Mouse (Mus musculus) limb, embryonic 15.5 days (tissue): ENCODE measurements around the gene Rnf187. TPM values are rescaled to one million over a fixed set of nuclear protein-coding genes. Genes with fewer than 3 reads are reported as not detected.
A peak's percentile ranks its signal among the peaks of the same experiment; 100 is the strongest.

Source experiments
- ATAC-seq: fragments of 200-750 bp; cut with Nextera tagmentation; 2 replicates; pipeline ENCODE4 v1.8.0; 2017; ENCODE audit warnings: low read depth, moderate TSS enrichment; ENCODE audit not compliant: insufficient number of reproducible peaks, low FRiP score, low TSS enrichment
- H3K27ac ChIP-seq: fragments of 300-500 bp; sonication (generic); 2 replicates; pipeline ENCODE4 v1.5.1; 2015; ENCODE audit warnings: moderate library complexity, mild to moderate bottlenecking, inconsistent platforms
- H3K27me3 ChIP-seq: fragments of 300-500 bp; sonication (generic); 2 replicates; pipeline ENCODE4 v1.6.1; 2015; ENCODE audit warnings: inconsistent platforms
- H3K36me3 ChIP-seq: fragments of 300-500 bp; sonication (generic); 2 replicates; pipeline ENCODE4 v1.6.1; 2015; ENCODE audit warnings: inconsistent platforms
- H3K4me1 ChIP-seq: fragments of 300-500 bp; sonication (generic); 2 replicates; pipeline ENCODE4 v1.6.1; 2015; ENCODE audit warnings: inconsistent platforms
- H3K4me2 ChIP-seq: fragments of 300-500 bp; sonication (generic); 2 replicates; pipeline ENCODE4 v1.6.1; 2015; ENCODE audit warnings: mild to moderate bottlenecking, inconsistent platforms
- H3K4me3 ChIP-seq: fragments of 300-500 bp; sonication (generic); 2 replicates; pipeline ENCODE4 v1.5.1; 2015; ENCODE audit warnings: mild to moderate bottlenecking, inconsistent platforms
- H3K9ac ChIP-seq: fragments of 300-500 bp; sonication (generic); 2 replicates; pipeline ENCODE4 v1.6.1; 2015; ENCODE audit warnings: inconsistent platforms
- H3K9me3 ChIP-seq: fragments of 300-500 bp; sonication (generic); 2 replicates; pipeline ENCODE4 v1.6.1; 2016; ENCODE audit warnings: inconsistent platforms
- WGBS: fragments of 180-500 bp; shearing (Covaris S2); methylation state at CpG from one replicate; pipeline ENCODE4 v1.1.7; 2015; 5-methylcytosine and 5-hydroxymethylcytosine counted together
- polyA plus RNA-seq: library from polyadenylated mRNA; unstranded; fragments of >200 nt; fragmentation: Nextera tagmentation; extraction: Ambion mirVana; gene quantifications from 2 replicates; pipeline ENCODE4 v1.2.1, GENCODE M21; 2015

Gene Rnf187
- polyA plus RNA-seq, 1 experiment from 2014 or later = 230 TPM

- Histone ChIP-seq H3K27me3 (no peaks in the 10 kb centered on the region), H3K4me3 (peak within 1 kb of the TSS; percentile 98)
- peak; percentile 54; the same call in 1 of the 2 replicates for ATAC-seq
Observed at GRCm38 (mm10) chr11:58978027-58978705, 39.5 kb upstream of the Rnf187 start, which contains the start of gene Trim11. Gene Trim11 (plus strand): TSS chr11:58978093.

GRCm38 (mm10) chr11:58977607-58978026 lies 38.9 kb upstream of the Rnf187 start:
- WGBS = under 1% methylated on average over 21 of the region's 21 CpGs
- Histone ChIP-seq H3K9ac (peak overlapping the region; percentile 95), H3K27ac (peak overlapping the region; percentile 84), H3K4me3 (peak overlapping the region; percentile 98), H3K27me3 (no peaks in the 10 kb centered on the region), H3K4me2 (peak overlapping the region; percentile 98), H3K36me3 (peaks cover 13% of the 10 kb centered on the region), H3K4me1 (peaks cover 42% of the 10 kb centered on the region), H3K9me3 (no peaks in the 10 kb centered on the region)
- no peak for ATAC-seq

More at GRCm38 (mm10) chr11:58978027-58978705, 39.5 kb upstream of the Rnf187 start, which contains the start of gene Trim11:
- peaks cover 17% of the 10 kb centered on the region for H3K36me3 ChIP-seq
- H3K9ac ChIP-seq = peak within 1 kb of the TSS; percentile 95
- peaks cover 42% of the 10 kb centered on the region for H3K4me1 ChIP-seq
- peak within 1 kb of the TSS; percentile 84 for H3K27ac ChIP-seq
- H3K4me2 ChIP-seq = peak within 1 kb of the TSS; percentile 98
- no peaks in the 10 kb centered on the region for H3K9me3 ChIP-seq
- under 1% methylated on average over 64 of the region's 64 CpGs for WGBS

GRCm38 (mm10) chr11:58977150-58977549 lies 38.4 kb upstream of the Rnf187 start:
- WGBS = 0% methylated on average over 29 of the region's 29 CpGs
- Histone ChIP-seq H3K9me3 (no peaks in the 10 kb centered on the region), H3K9ac (peak overlapping the region; percentile 95), H3K27ac (peak overlapping the region; percentile 84), H3K27me3 (no peaks in the 10 kb centered on the region), H3K4me1 (peaks cover 41% of the 10 kb centered on the region), H3K36me3 (peaks cover 11% of the 10 kb centered on the region; the same call in 1 of the 2 replicates), H3K4me2 (peak overlapping the region; percentile 98), H3K4me3 (peak overlapping the region; percentile 98)
- no peak for ATAC-seq

GRCm38 (mm10) chr11:58974414-58974813 lies 35.7 kb upstream of the Rnf187 start:
- H3K27ac ChIP-seq = no peak overlapping the region
- H3K4me2 ChIP-seq = no peak overlapping the region
- H3K36me3 ChIP-seq = peaks cover 29% of the 10 kb centered on the region
- no peaks in the 10 kb centered on the region for H3K27me3 ChIP-seq
- no peaks in the 10 kb centered on the region for H3K9me3 ChIP-seq
- H3K4me1 ChIP-seq = peaks cover 15% of the 10 kb centered on the region
- ATAC-seq = no peak
- H3K9ac ChIP-seq = no peak overlapping the region
- no peak overlapping the region for H3K4me3 ChIP-seq
- 90% methylated on average over 3 of the region's 3 CpGs for WGBS

- 95% methylated on average over 3 of the region's 3 CpGs for WGBS
- Histone ChIP-seq H3K27ac (no peak overlapping the region), H3K9me3 (no peaks in the 10 kb centered on the region), H3K4me2 (no peak overlapping the region), H3K9ac (no peak overlapping the region), H3K36me3 (peaks cover 35% of the 10 kb centered on the region), H3K4me3 (no peak overlapping the region), H3K27me3 (no peaks in the 10 kb centered on the region), H3K4me1 (peaks cover under 1% of the 10 kb centered on the region; the same call in 1 of the 2 replicates)
- no peak for ATAC-seq
Observed at GRCm38 (mm10) chr11:58971796-58972195, 33.1 kb upstream of the Rnf187 start.

GRCm38 (mm10) chr11:58970831-58971530 lies 32.3 kb upstream of the Rnf187 start:
- no peaks in the 10 kb centered on the region for H3K27me3 ChIP-seq
- H3K4me1 ChIP-seq = no peaks in the 10 kb centered on the region
- 87% methylated on average over 21 of the region's 21 CpGs for WGBS
- H3K9ac ChIP-seq = no peak overlapping the region
- ATAC-seq = peak; percentile 53
- no peak overlapping the region for H3K4me3 ChIP-seq
- no peak overlapping the region for H3K4me2 ChIP-seq
- no peaks in the 10 kb centered on the region for H3K9me3 ChIP-seq
- H3K27ac ChIP-seq = no peak overlapping the region
- peaks cover 35% of the 10 kb centered on the region for H3K36me3 ChIP-seq

- H3K9me3 ChIP-seq = no peaks in the 10 kb centered on the region
- no peak overlapping the region for H3K27ac ChIP-seq
- H3K9ac ChIP-seq = no peak overlapping the region
- ATAC-seq = no peak
- H3K4me1 ChIP-seq = no peaks in the 10 kb centered on the region
- peaks cover 3% of the 10 kb centered on the region; the same call in 1 of the 2 replicates for H3K27me3 ChIP-seq
- peaks cover 33% of the 10 kb centered on the region for H3K36me3 ChIP-seq
- H3K4me2 ChIP-seq = no peak overlapping the region
- no peak overlapping the region for H3K4me3 ChIP-seq
- WGBS = 75% methylated on average over 6 of the region's 6 CpGs
Observed at GRCm38 (mm10) chr11:58969659-58970058, 30.9 kb upstream of the Rnf187 start.

- H3K4me2 ChIP-seq = no peak overlapping the region
- H3K9me3 ChIP-seq = no peaks in the 10 kb centered on the region
- H3K9ac ChIP-seq = no peak overlapping the region
- H3K36me3 ChIP-seq = peaks cover 29% of the 10 kb centered on the region
- H3K4me1 ChIP-seq = no peaks in the 10 kb centered on the region
- WGBS = 85% methylated on average over 8 of the region's 8 CpGs
- H3K4me3 ChIP-seq = no peak overlapping the region
- H3K27ac ChIP-seq = no peak overlapping the region
- ATAC-seq = no peak
- H3K27me3 ChIP-seq = peaks cover 8% of the 10 kb centered on the region
Observed at GRCm38 (mm10) chr11:58969027-58969426, 30.3 kb upstream of the Rnf187 start.

- Histone ChIP-seq H3K27me3 (peaks cover 13% of the 10 kb centered on the region), H3K9ac (no peak overlapping the region), H3K4me2 (no peak overlapping the region), H3K36me3 (peaks cover 29% of the 10 kb centered on the region), H3K9me3 (no peaks in the 10 kb centered on the region), H3K27ac (no peak overlapping the region), H3K4me1 (no peaks in the 10 kb centered on the region), H3K4me3 (no peak overlapping the region)
- no peak for ATAC-seq
- 83% methylated on average over 7 of the region's 7 CpGs for WGBS
Observed at GRCm38 (mm10) chr11:58968551-58968950, 29.8 kb upstream of the Rnf187 start.

- peaks cover 26% of the 10 kb centered on the region for H3K36me3 ChIP-seq
- H3K27ac ChIP-seq = no peak overlapping the region
- peaks cover 22% of the 10 kb centered on the region for H3K27me3 ChIP-seq
- ATAC-seq = no peak
- H3K4me2 ChIP-seq = no peak overlapping the region
- H3K9ac ChIP-seq = no peak overlapping the region
- no peaks in the 10 kb centered on the region for H3K4me1 ChIP-seq
- WGBS = 98% methylated on average over 1 of the region's 1 CpGs
- H3K4me3 ChIP-seq = no peak overlapping the region
- H3K9me3 ChIP-seq = no peaks in the 10 kb centered on the region
Observed at GRCm38 (mm10) chr11:58967346-58967745, 28.6 kb upstream of the Rnf187 start.

- 47% methylated on average over 12 of the region's 12 CpGs for WGBS
- Histone ChIP-seq H3K36me3 (peaks cover 13% of the 10 kb centered on the region), H3K4me1 (peaks cover 1% of the 10 kb centered on the region; the same call in 1 of the 2 replicates), H3K27me3 (peaks cover 36% of the 10 kb centered on the region), H3K9ac (no peak overlapping the region), H3K27ac (no peak overlapping the region), H3K4me2 (no peak overlapping the region), H3K4me3 (no peak overlapping the region), H3K9me3 (no peaks in the 10 kb centered on the region)
- ATAC-seq = no peak
Observed at GRCm38 (mm10) chr11:58965001-58965760, 26.5 kb upstream of the Rnf187 start.
